Mouse (Mus musculus): ENCODE results near the gene Zfp36l2.
"Not testable (repeated sequence)": the region's sequence is repeated elsewhere in the genome, so short reads cannot be mapped to it uniquely, and the experiment has no call there.

Zfp36l2 gene

GRCm38 (mm10) chr17:84195003-84195395 is 7.3 kb upstream of the Zfp36l2 start:
- no peak for DNase-seq (ENCODE audit: low spot score in 2 of 2)

DNA sequence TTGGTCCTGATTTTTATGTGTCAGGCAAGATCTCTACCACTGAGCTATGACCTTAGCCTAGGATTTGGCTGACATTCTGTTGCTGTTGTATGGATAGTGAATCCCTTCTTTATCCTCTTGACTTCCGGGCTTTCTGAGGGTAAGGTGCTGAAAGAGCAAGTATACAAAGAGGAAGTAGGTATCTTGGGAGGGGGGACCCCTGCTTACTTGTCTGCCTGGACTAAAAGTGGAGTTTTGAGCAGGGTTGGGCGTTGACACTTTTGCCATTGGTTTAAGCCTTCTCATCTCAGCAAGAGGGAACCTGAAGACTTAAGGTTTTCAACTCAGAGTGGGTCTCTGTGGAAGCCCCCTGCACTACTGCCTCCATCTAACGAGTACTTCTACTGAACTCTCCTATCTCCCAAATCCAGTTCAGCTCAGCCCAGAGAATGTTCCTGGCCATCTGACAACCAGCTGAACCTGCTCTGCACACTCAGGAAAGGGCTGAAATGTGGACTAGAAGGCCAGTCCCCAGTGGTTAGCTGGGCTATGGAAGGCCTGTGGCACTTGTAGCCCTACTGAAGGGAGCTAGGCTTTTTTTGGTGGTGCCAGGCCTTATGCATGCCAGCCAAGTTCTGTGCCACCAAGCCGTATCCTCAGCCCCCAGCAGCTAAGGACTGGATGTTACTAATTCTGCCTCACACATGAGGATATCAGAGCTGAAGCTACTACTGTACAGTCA is 6.7 kb upstream of the Zfp36l2 start:
- DNase-seq (ENCODE audit: low spot score in 2 of 2): no peak

- no peak for DNase-seq (ENCODE audit: low spot score in 2 of 2)
These were observed 5.7 kb upstream of the Zfp36l2 start for GRCm38 (mm10) chr17:84193411-84193810.

DNA sequence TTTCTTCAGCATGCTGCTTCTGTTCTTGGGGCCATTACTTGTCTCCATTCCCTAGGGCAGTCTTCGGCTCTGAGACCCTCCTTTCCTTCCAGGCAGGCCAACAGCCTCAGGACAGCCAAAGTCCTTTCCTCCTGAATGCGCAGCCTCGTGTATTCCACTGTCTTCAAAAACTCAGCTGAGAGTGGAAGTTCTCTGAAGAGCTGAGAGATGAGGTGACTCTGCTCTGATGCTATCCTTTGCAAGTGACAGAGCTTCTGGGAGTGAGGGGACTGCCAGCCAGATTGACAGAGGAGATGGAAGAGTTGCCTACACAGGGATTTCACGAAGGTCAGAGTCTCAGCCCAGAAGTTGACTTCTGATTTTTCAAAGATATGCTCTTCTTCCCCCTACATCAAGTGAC is 4.2 kb upstream of the Zfp36l2 start:
- no peak for DNase-seq (ENCODE audit: low spot score in 2 of 2)

- DNase-seq (ENCODE audit: low spot score in 2 of 2): peak; percentile 88
These were observed 3.1 kb upstream of the Zfp36l2 start for GRCm38 (mm10) chr17:84190885-84191284.

DNA sequence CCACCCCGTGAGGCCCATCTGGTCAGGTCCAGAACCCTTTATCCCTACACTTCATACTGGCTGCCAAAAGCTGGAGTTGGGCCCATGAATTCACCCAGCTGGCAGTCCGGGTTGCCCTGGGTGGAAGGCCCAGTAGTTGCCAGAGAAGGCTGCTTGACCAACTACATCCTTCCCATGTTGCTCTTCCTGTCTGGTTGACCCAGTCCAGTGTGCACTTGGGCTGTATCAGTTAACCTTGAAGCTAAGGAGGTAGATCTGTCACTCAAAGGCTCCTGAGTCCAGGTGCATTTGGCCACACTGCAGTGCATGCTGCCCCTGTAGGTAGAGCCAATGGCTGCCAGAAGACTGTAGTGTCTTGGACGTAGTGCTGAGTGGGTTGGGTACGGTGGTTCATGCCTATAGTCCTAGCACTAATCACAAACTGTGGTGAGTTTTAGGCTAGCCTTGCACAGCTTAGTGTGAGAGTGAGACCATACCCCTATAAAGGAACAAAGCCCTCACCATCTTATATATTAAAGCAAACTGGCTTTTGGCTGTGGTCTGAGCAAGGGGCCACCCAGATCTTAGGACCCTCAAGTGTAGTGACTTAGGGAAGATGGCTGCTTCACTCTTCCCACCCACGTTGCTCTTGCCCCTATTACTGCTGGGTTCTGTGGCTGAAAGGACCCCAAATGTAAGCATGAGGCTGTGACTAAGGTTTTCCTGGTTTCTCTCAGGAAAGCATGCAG is 1.5 kb upstream of the Zfp36l2 start:
- peak in 1 of 2 experiments; percentile 10 for DNase-seq (ENCODE audit: low spot score in 2 of 2)

GRCm38 (mm10) chr17:84188374-84188961 is 721 bp upstream of the Zfp36l2 start:
- DNase-seq (ENCODE audit: low spot score in 2 of 2): peak; percentile 67 to 76

DNA sequence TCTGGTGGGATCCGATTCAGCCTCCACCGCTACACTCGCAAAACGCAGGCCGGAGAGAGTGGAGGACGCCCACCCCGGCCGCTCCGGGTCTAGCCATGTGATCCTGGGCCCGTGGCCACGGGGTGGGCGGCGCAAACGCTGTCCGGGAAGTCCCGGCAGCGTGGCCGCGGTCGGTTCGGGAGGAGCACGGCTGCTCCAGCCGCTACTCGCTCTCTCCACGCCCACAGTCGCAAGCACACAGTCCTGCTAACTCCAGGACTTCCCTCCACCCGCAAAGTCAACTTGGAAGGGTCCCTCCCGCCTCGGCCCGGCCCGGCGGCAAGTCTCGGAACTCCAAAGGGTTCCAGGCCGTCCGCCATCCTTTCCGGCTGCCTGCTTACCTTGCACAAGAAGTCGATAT is 483 bp downstream of the Zfp36l2 start:
- DNase-seq (ENCODE audit: low spot score in 2 of 2): not testable (repeated sequence)

GRCm38 (mm10) chr17:84186451-84187202 is 1.1 kb downstream of the Zfp36l2 start:
- DNase-seq (ENCODE audit: low spot score in 2 of 2): no peak

DNA sequence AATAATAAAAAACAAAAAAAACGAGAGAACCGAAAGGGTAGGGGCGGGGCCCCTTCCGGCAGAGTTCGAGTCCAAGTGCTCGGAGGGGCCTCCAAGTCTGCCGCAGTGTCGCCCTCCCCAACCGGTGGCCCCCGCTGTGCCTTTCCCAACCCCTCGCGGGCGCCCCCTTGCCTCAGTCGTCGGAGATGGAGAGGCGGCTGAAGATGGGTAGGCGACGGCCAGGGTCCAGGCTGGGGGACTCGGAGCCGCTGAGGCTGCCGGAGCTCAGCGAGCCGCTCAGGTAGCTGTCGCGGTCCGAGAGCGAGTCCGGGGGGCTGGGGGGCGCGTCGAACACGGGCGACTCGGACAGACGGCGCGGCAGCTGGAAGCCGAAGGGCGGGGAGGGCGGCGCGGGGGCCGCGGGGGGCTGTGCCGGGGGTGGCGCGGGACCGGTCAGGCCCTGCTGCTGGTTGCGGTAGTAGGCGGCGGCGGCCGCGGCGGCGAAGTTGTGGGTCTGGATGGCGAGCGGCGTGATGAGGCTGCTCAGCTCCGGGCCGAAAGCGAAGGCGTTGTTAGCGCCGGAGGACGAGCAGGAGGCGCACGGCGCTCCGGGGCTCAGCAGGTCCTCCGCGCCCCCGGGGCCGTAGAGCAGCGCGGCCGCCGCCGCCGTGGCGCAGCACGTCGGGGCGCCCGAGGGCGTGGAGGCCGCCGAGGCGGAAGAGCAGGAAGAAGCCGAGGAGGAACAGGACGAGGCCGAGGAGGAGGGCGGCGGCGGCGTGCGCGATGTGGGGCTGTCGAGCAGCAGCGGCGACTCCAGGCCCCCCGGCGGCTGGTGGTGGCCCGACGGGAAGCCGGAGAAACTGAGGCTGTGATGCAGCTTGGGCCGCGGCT is 1.9 kb downstream of the Zfp36l2 start:
- no peak for DNase-seq (ENCODE audit: low spot score in 2 of 2)

DNA sequence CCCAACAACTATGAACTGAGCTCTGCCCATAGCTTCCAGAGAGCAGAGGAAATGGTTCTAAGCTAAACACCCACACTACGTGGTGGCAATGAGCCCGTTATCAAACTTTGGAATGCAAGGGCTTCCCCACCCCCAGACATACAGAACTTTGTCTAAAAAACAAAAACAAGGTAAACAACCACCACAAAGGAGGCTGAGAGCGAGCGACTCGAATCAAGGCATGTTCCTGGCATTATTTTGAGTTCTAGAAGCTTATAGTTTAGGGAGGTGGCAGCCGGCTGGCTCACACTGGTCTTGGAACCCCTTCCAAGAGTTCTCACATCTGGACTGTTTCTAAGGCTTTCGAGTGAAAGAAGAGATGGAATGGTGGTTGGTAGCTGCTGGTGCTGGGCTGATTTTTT is 2.7 kb downstream of the Zfp36l2 start:
- no peak for DNase-seq (ENCODE audit: low spot score in 2 of 2)

DNA sequence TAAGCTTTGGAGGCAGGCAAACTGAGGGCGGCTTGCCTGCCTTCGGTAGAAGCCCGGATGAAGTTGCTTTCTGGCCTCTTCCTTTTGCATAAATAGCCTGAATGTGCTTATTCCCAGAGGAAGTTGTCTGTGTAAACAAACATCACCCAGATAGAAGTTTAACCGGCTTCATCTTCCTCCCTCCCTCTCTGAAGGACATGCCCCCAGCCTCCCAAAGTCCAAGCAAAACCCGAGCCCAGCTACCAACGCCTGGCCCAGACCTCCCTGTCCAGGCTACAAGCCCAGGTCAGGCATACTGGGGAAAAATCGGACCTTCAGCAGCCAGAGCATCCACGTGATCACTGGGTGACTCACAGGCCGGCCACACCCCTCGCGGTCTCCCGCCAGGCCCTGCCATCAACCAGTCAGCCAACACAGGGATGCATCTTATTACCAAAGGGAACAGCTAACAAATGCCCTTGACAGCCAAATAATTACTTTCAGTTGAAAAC is 4.4 kb downstream of the Zfp36l2 start:
- peak; percentile 47 to 71 for DNase-seq (ENCODE audit: low spot score in 2 of 2)

- DNase-seq (ENCODE audit: low spot score in 2 of 2): no peak
These were observed 5.2 kb downstream of the Zfp36l2 start for GRCm38 (mm10) chr17:84182311-84183271.

- DNase-seq (ENCODE audit: low spot score in 2 of 2): no peak
These were observed 6.0 kb downstream of the Zfp36l2 start for GRCm38 (mm10) chr17:84181502-84182310.

- DNase-seq (ENCODE audit: low spot score in 2 of 2): no peak
These were observed 6.8 kb downstream of the Zfp36l2 start for GRCm38 (mm10) chr17:84180715-84181501.

GRCm38 (mm10) chr17:84179973-84180365 is 7.8 kb downstream of the Zfp36l2 start:
- no peak for DNase-seq (ENCODE audit: low spot score in 2 of 2)

GRCm38 (mm10) chr17:84179026-84179972 is 8.4 kb downstream of the Zfp36l2 start:
- no peak for DNase-seq (ENCODE audit: low spot score in 2 of 2)
